Mouse (Mus musculus): ENCODE measurements around the gene Zzz3. TPM values are rescaled to one million over a fixed set of nuclear protein-coding genes. Genes with fewer than 3 reads are reported as not detected.

Gene Zzz3
- polyA plus RNA-seq, 1 experiment = 13.3 TPM

GRCm38 (mm10) chr3:152480336-152480735 lies 85.1 kb downstream of the Zzz3 start:
- no peaks in the 10 kb centered on the region for H3K27me3 ChIP-seq (ENCODE audit: control insufficient read depth, insufficient read depth, low read length)
- H3K4me1 ChIP-seq (ENCODE audit: control insufficient read depth, insufficient read depth, insufficient read length, low read length) = peaks cover 4% of the 10 kb centered on the region; the same call in 1 of the 2 replicates
- no peak overlapping the region for H3K27ac ChIP-seq (ENCODE audit: insufficient read depth, low read depth, low read length)
- no peak overlapping the region for H3K4me3 ChIP-seq (ENCODE audit: low read depth, low read length)
- TF ChIP-seq POLR2A (IDR thresholded peaks at IDR 0.05; ENCODE audit: low read depth, low read length) = no peak
- TF ChIP-seq CTCF (IDR thresholded peaks at IDR 0.05; ENCODE audit: extremely low read depth, insufficient read length, insufficient replicate concordance, low read depth, low read length) = no peak
- no peaks in the 10 kb centered on the region for H3K36me3 ChIP-seq (ENCODE audit: control insufficient read depth, insufficient read depth, low read length)
- WGBS = 86% methylated on average over 6 of the region's 6 CpGs

GRCm38 (mm10) chr3:152482182-152482581 lies 86.9 kb downstream of the Zzz3 start:
- peaks cover 4% of the 10 kb centered on the region; the same call in 1 of the 2 replicates for H3K4me1 ChIP-seq (ENCODE audit: control insufficient read depth, insufficient read depth, insufficient read length, low read length)
- no peaks in the 10 kb centered on the region for H3K27me3 ChIP-seq (ENCODE audit: control insufficient read depth, insufficient read depth, low read length)
- WGBS = 77% methylated on average over 8 of the region's 8 CpGs
- no peak overlapping the region for H3K27ac ChIP-seq (ENCODE audit: insufficient read depth, low read depth, low read length)
- H3K4me3 ChIP-seq (ENCODE audit: low read depth, low read length) = no peak overlapping the region
- no peak for TF ChIP-seq POLR2A (IDR thresholded peaks at IDR 0.05; ENCODE audit: low read depth, low read length)
- no peak for TF ChIP-seq CTCF (IDR thresholded peaks at IDR 0.05; ENCODE audit: extremely low read depth, insufficient read length, insufficient replicate concordance, low read depth, low read length)
- no peaks in the 10 kb centered on the region for H3K36me3 ChIP-seq (ENCODE audit: control insufficient read depth, insufficient read depth, low read length)

GRCm38 (mm10) chr3:152483800-152484199 lies 88.5 kb downstream of the Zzz3 start:
- H3K27ac ChIP-seq (ENCODE audit: insufficient read depth, low read depth, low read length) = no peak overlapping the region

GRCm38 (mm10) chr3:152484206-152484605 lies 88.9 kb downstream of the Zzz3 start:
- Histone ChIP-seq H3K4me3 (ENCODE audit: low read depth, low read length) (no peak overlapping the region), H3K4me1 (ENCODE audit: control insufficient read depth, insufficient read depth, insufficient read length, low read length) (no peaks in the 10 kb centered on the region), H3K27me3 (ENCODE audit: control insufficient read depth, insufficient read depth, low read length) (no peaks in the 10 kb centered on the region), H3K36me3 (ENCODE audit: control insufficient read depth, insufficient read depth, low read length) (no peaks in the 10 kb centered on the region), H3K27ac (ENCODE audit: insufficient read depth, low read depth, low read length) (no peak overlapping the region)
- no peak for TF ChIP-seq POLR2A (IDR thresholded peaks at IDR 0.05; ENCODE audit: low read depth, low read length)
- TF ChIP-seq CTCF (IDR thresholded peaks at IDR 0.05; ENCODE audit: extremely low read depth, insufficient read length, insufficient replicate concordance, low read depth, low read length) = no peak
- WGBS = 62% methylated on average over 6 of the region's 6 CpGs

More at GRCm38 (mm10) chr3:152483800-152484199, 88.5 kb downstream of the Zzz3 start:
- no peaks in the 10 kb centered on the region for H3K27me3 ChIP-seq (ENCODE audit: control insufficient read depth, insufficient read depth, low read length)
- 39% methylated on average over 7 of the region's 7 CpGs for WGBS
- no peaks in the 10 kb centered on the region for H3K4me1 ChIP-seq (ENCODE audit: control insufficient read depth, insufficient read depth, insufficient read length, low read length)
- TF ChIP-seq CTCF (IDR thresholded peaks at IDR 0.05; ENCODE audit: extremely low read depth, insufficient read length, insufficient replicate concordance, low read depth, low read length) (no peak), POLR2A (IDR thresholded peaks at IDR 0.05; ENCODE audit: low read depth, low read length) (no peak)
- H3K4me3 ChIP-seq (ENCODE audit: low read depth, low read length) = no peak overlapping the region
- no peaks in the 10 kb centered on the region for H3K36me3 ChIP-seq (ENCODE audit: control insufficient read depth, insufficient read depth, low read length)

- WGBS = 86% methylated on average over 4 of the region's 4 CpGs
- Histone ChIP-seq H3K4me1 (ENCODE audit: control insufficient read depth, insufficient read depth, insufficient read length, low read length) (no peaks in the 10 kb centered on the region), H3K36me3 (ENCODE audit: control insufficient read depth, insufficient read depth, low read length) (no peaks in the 10 kb centered on the region), H3K27me3 (ENCODE audit: control insufficient read depth, insufficient read depth, low read length) (no peaks in the 10 kb centered on the region), H3K4me3 (ENCODE audit: low read depth, low read length) (no peak overlapping the region), H3K27ac (ENCODE audit: insufficient read depth, low read depth, low read length) (no peak overlapping the region)
- no peak for TF ChIP-seq CTCF (IDR thresholded peaks at IDR 0.05; ENCODE audit: extremely low read depth, insufficient read length, insufficient replicate concordance, low read depth, low read length)
- no peak for TF ChIP-seq POLR2A (IDR thresholded peaks at IDR 0.05; ENCODE audit: low read depth, low read length)
Measured at GRCm38 (mm10) chr3:152488964-152489363, 93.7 kb downstream of the Zzz3 start.

GRCm38 (mm10) chr3:152490423-152490822 lies 95.2 kb downstream of the Zzz3 start:
- TF ChIP-seq POLR2A (IDR thresholded peaks at IDR 0.05; ENCODE audit: low read depth, low read length) = no peak
- no peak for TF ChIP-seq CTCF (IDR thresholded peaks at IDR 0.05; ENCODE audit: extremely low read depth, insufficient read length, insufficient replicate concordance, low read depth, low read length)
- Histone ChIP-seq H3K27ac (ENCODE audit: insufficient read depth, low read depth, low read length) (no peak overlapping the region), H3K4me1 (ENCODE audit: control insufficient read depth, insufficient read depth, insufficient read length, low read length) (no peaks in the 10 kb centered on the region), H3K4me3 (ENCODE audit: low read depth, low read length) (no peak overlapping the region), H3K36me3 (ENCODE audit: control insufficient read depth, insufficient read depth, low read length) (no peaks in the 10 kb centered on the region), H3K27me3 (ENCODE audit: control insufficient read depth, insufficient read depth, low read length) (no peaks in the 10 kb centered on the region)
- WGBS = 70% methylated on average over 5 of the region's 5 CpGs

- Histone ChIP-seq H3K27me3 (ENCODE audit: control insufficient read depth, insufficient read depth, low read length) (no peaks in the 10 kb centered on the region), H3K27ac (ENCODE audit: insufficient read depth, low read depth, low read length) (no peak overlapping the region), H3K36me3 (ENCODE audit: control insufficient read depth, insufficient read depth, low read length) (no peaks in the 10 kb centered on the region), H3K4me3 (ENCODE audit: low read depth, low read length) (no peak overlapping the region), H3K4me1 (ENCODE audit: control insufficient read depth, insufficient read depth, insufficient read length, low read length) (no peaks in the 10 kb centered on the region)
- TF ChIP-seq CTCF (IDR thresholded peaks at IDR 0.05; ENCODE audit: extremely low read depth, insufficient read length, insufficient replicate concordance, low read depth, low read length) = no peak
- no peak for TF ChIP-seq POLR2A (IDR thresholded peaks at IDR 0.05; ENCODE audit: low read depth, low read length)
- WGBS = 89% methylated on average over 6 of the region's 6 CpGs
Measured at GRCm38 (mm10) chr3:152492241-152492640, 97.0 kb downstream of the Zzz3 start.
